Mouse (Mus musculus) layer of hippocampus, adult 6 months (tissue): ENCODE results near the gene Apbb1ip. TPM values are rescaled to one million over a fixed set of nuclear protein-coding genes. Genes with fewer than 3 reads are reported as not detected.

Experiments used
- long read RNA-seq, 2 experiments: library from polyadenylated mRNA; unstranded; transcript quantifications; one replicate each; pipeline ENCODE4 v2.0.0; 2019 to 2020
- polyA plus RNA-seq: library from polyadenylated mRNA; unstranded; fragments of <200 nt; fragmentation: Nextera tagmentation; gene quantifications from 2 replicates; pipeline ENCODE4 v1.2.3, GENCODE M21; 2021

Gene Apbb1ip
- polyA plus RNA-seq = 3.9 and 4.2 TPM in 2 replicates
- long read RNA-seq, experiment 1, partial matches to known transcripts = 1 of 4 reads
- long read RNA-seq, experiment 1, other reads (novel, unspliced or antisense) = 1 of 4 reads
- long read RNA-seq, experiment 2, partial matches to known transcripts = 1 of 2 reads
- long read RNA-seq, experiment 2, other reads (novel, unspliced or antisense) = 1 of 2 reads

GRCm38 (mm10) chr2:22773549-22774180 lies at the start of gene Apbb1ip:
Gene Apbb1ip, plus strand, starts transcription at chr2:22774094.

GRCm38 (mm10) chr2:22895282-22896273 lies 121.7 kb downstream of the Apbb1ip start, which contains the start of gene Pdss1:
Gene Pdss1, plus strand, starts transcription at chr2:22895522.

Other genes with a start within 250 kb of the Apbb1ip start
- gene Gad2, start 151.9 kb upstream of the Apbb1ip start, polyA plus RNA-seq = 35.3 and 40.6 TPM in 2 replicates
- 4.7 and 5.0 TPM in 2 replicates for gene Pdss1, start 121.4 kb downstream of the Apbb1ip start, polyA plus RNA-seq